Mouse (Mus musculus): Measurements from ENCODE around the gene Hikeshi. TPM values are rescaled to one million over a fixed set of nuclear protein-coding genes. Genes with fewer than 3 reads are reported as not detected.

The Hikeshi gene
- polyA plus RNA-seq, 1 experiment from 2014 or later: 121 TPM

- no peaks in the 10 kb centered on the region for H3K4me1 ChIP-seq (replicated peaks)
- H3K36me3 ChIP-seq: peaks cover 24% of the 10 kb centered on the region
- no peak overlapping the region for H3K27ac ChIP-seq (replicated peaks)
- no peak overlapping the region for H3K9ac ChIP-seq
- H3K4me2 ChIP-seq: no peak overlapping the region
- no peak for ATAC-seq (ENCODE audit: low FRiP score, low read depth)
- no peaks in the 10 kb centered on the region for H3K9me3 ChIP-seq
- H3K27me3 ChIP-seq: no peaks in the 10 kb centered on the region
- no peak overlapping the region for H3K4me3 ChIP-seq
Observed at GRCm38 (mm10) chr7:89963135-89963534, 22.1 kb upstream of the Hikeshi start.

GRCm38 (mm10) chr7:89957300-89957699 lies 16.3 kb upstream of the Hikeshi start:
- WGBS: 54% methylated on average over 5 of the region's 5 CpGs
- no peak overlapping the region for H3K9ac ChIP-seq
- peaks cover 22% of the 10 kb centered on the region for H3K36me3 ChIP-seq
- no peak overlapping the region for H3K4me3 ChIP-seq
- H3K4me1 ChIP-seq (replicated peaks): no peaks in the 10 kb centered on the region
- no peaks in the 10 kb centered on the region for H3K9me3 ChIP-seq
- no peak overlapping the region for H3K27ac ChIP-seq (replicated peaks)
- no peak for ATAC-seq (ENCODE audit: low FRiP score, low read depth)
- no peak overlapping the region for H3K4me2 ChIP-seq
- H3K27me3 ChIP-seq: no peaks in the 10 kb centered on the region

DNA sequence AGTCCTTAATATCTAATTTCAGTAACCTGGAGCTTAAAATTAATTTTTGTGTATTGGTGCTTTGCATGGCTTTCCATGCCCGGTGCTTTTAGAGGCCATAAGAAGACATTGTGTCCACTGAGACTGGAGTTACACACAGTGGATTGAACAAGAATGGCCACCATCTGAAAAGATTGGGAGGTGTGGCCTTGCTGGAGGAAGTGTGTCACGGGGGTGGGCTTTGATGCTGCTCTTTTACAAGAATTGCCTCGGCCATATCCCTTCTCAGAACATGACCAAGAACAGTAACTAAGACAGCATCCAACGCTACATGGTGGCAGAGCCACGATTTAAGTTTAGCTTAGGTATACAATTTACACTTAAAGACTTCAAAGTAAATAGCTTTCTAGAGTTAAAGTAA lies 13.3 kb upstream of the Hikeshi start:
- no peak for ATAC-seq (ENCODE audit: low FRiP score, low read depth)
- H3K9me3 ChIP-seq: no peaks in the 10 kb centered on the region
- no peaks in the 10 kb centered on the region for H3K27me3 ChIP-seq
- H3K4me3 ChIP-seq: no peak overlapping the region
- no peaks in the 10 kb centered on the region for H3K4me1 ChIP-seq (replicated peaks)
- no peak overlapping the region for H3K27ac ChIP-seq (replicated peaks)
- H3K9ac ChIP-seq: no peak overlapping the region
- H3K4me2 ChIP-seq: no peak overlapping the region
- 91% methylated on average over 5 of the region's 5 CpGs for WGBS
- H3K36me3 ChIP-seq: peaks cover 13% of the 10 kb centered on the region; the same call in 1 of the 2 replicates

DNA sequence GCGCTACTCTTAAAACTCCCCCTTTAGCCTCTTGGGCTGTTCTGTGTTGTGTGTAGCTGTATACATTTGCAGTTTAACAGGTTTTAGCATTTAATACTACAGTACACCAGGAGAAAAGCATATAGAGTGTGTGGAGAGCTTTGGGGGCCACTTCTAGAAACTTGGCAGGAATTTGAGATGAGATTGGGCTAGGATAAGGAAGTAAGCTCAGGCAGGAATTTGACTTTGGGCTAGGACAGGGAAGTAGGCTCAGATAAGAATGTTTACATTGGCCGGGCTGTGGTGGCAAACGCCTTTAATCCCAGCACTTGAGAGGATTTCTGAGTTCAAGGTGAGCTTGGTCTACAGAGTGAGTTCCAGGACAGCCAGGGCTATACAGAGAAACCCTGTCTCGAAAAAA lies 8.4 kb upstream of the Hikeshi start:
- H3K9me3 ChIP-seq: no peaks in the 10 kb centered on the region
- ATAC-seq (ENCODE audit: low FRiP score, low read depth): no peak
- no peak overlapping the region for H3K4me3 ChIP-seq
- no peak overlapping the region for H3K27ac ChIP-seq (replicated peaks)
- H3K9ac ChIP-seq: no peak overlapping the region
- no peaks in the 10 kb centered on the region for H3K27me3 ChIP-seq
- H3K4me2 ChIP-seq: no peak overlapping the region
- WGBS: 83% methylated on average over 4 of the region's 4 CpGs
- peaks cover 3% of the 10 kb centered on the region; the same call in 1 of the 2 replicates for H3K36me3 ChIP-seq
- H3K4me1 ChIP-seq (replicated peaks): no peaks in the 10 kb centered on the region

GRCm38 (mm10) chr7:89948026-89948425 lies 7.0 kb upstream of the Hikeshi start:
- Histone ChIP-seq H3K9ac (no peak overlapping the region), H3K9me3 (no peaks in the 10 kb centered on the region), H3K27ac (replicated peaks) (no peak overlapping the region), H3K4me2 (no peak overlapping the region), H3K4me1 (replicated peaks) (no peaks in the 10 kb centered on the region), H3K36me3 (no peaks in the 10 kb centered on the region), H3K4me3 (no peak overlapping the region), H3K27me3 (no peaks in the 10 kb centered on the region)
- ATAC-seq (ENCODE audit: low FRiP score, low read depth): no peak
- WGBS: 83% methylated on average over 7 of the region's 7 CpGs

- peak overlapping the region; percentile 62 for H3K9ac ChIP-seq
- H3K27ac ChIP-seq (replicated peaks): no peak overlapping the region
- peaks cover 9% of the 10 kb centered on the region for H3K4me1 ChIP-seq (replicated peaks)
- no peaks in the 10 kb centered on the region for H3K9me3 ChIP-seq
- H3K4me3 ChIP-seq: peak overlapping the region; percentile 65
- H3K4me2 ChIP-seq: peak overlapping the region; percentile 62
- H3K27me3 ChIP-seq: no peaks in the 10 kb centered on the region
- 38% methylated on average over 15 of the region's 15 CpGs for WGBS
- ATAC-seq (ENCODE audit: low FRiP score, low read depth): no peak
- 0 out of 2 replicates have a peak, but pooled peaks cover 1% of the 10 kb centered on the region for H3K36me3 ChIP-seq
Observed at GRCm38 (mm10) chr7:89939497-89940353, 1.3 kb downstream of the Hikeshi start.

DNA sequence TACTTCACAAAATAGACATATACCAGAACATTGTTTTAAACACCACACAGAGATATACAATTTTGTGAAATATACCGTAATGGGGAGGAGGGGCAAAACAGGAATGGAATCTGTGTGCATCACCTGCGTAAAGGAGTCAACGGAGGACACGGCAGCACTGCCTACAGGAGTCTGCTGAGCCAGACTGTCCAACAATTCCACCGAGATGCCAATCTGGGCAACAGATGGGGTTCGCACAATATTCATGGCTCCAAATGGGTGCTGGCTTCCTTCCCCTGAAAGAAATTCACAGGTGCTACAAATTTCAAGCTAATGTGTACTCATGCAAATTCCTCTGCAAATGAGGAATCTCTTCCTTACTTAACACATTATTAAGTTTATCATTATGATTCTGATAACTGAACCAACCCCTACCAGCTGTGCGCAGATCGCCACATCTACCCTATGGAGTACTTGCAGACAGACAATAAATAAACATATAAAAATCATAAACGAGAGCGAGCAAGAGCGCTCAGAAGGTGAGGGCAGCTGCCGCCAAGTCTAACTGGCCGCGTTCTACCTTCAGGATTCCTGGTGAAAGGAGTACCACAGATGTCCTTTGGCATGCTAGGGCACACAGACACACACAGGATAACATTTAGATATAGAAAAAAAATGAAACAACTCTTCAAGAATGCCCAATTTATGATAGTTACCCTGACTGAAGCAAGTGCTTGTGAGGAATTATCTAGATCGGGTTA lies 17.4 kb downstream of the Hikeshi start:
- Histone ChIP-seq H3K27ac (replicated peaks) (no peak overlapping the region), H3K9me3 (no peaks in the 10 kb centered on the region), H3K4me1 (replicated peaks) (no peaks in the 10 kb centered on the region), H3K36me3 (peaks cover 27% of the 10 kb centered on the region), H3K4me2 (no peak overlapping the region), H3K4me3 (no peak overlapping the region), H3K27me3 (no peaks in the 10 kb centered on the region), H3K9ac (no peak overlapping the region)
- WGBS: 95% methylated on average over 15 of the region's 15 CpGs
- no peak for ATAC-seq (ENCODE audit: low FRiP score, low read depth)

DNA sequence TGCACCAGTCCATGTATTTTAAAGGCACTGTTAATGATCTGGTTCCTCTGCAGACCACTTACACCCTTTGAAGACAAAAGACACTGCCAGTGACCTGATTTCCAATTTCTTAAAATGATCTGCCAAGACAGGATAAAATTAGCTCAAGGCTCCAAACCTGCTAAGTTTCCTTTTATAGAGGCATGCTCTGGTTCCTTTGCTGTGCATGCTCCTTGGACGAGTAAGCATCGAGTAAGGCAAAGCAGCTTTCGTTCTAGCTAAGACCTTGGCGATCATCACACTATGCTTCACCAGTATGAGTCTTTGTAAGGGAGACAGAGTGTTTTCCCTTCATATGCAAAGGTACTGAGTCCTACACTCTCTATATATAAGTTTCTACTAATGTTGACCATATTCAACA lies 23.2 kb downstream of the Hikeshi start:
- Histone ChIP-seq H3K36me3 (peaks cover 31% of the 10 kb centered on the region), H3K9ac (no peak overlapping the region), H3K27me3 (no peaks in the 10 kb centered on the region), H3K4me3 (no peak overlapping the region), H3K4me2 (no peak overlapping the region), H3K27ac (replicated peaks) (no peak overlapping the region), H3K4me1 (replicated peaks) (no peaks in the 10 kb centered on the region), H3K9me3 (no peaks in the 10 kb centered on the region)
- 91% methylated on average over 4 of the region's 4 CpGs for WGBS
- ATAC-seq (ENCODE audit: low FRiP score, low read depth): no peak

DNA sequence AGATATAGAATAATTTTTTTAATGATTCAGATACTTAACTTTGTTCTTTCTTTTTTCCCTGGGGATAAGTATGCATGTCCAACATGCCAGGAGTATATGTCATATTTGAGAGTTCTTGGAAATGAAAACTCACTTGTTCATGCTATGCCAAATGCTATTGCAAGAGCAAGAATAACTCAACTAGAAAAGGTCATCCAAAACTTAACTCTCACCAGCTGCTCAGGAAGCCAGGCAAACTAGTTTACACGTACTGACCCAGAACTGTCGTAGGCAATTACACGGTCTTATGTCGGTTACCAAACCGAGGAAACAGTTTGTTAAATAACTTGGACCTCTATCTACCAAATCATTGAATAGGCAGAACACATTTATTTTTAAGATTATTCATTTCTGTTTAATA lies 24.3 kb downstream of the Hikeshi start:
- Histone ChIP-seq H3K9me3 (no peaks in the 10 kb centered on the region), H3K9ac (no peak overlapping the region), H3K4me2 (no peak overlapping the region), H3K4me3 (no peak overlapping the region), H3K36me3 (peaks cover 31% of the 10 kb centered on the region), H3K27me3 (no peaks in the 10 kb centered on the region), H3K27ac (replicated peaks) (no peak overlapping the region), H3K4me1 (replicated peaks) (no peaks in the 10 kb centered on the region)
- WGBS: 95% methylated on average over 5 of the region's 5 CpGs
- no peak for ATAC-seq (ENCODE audit: low FRiP score, low read depth)

DNA sequence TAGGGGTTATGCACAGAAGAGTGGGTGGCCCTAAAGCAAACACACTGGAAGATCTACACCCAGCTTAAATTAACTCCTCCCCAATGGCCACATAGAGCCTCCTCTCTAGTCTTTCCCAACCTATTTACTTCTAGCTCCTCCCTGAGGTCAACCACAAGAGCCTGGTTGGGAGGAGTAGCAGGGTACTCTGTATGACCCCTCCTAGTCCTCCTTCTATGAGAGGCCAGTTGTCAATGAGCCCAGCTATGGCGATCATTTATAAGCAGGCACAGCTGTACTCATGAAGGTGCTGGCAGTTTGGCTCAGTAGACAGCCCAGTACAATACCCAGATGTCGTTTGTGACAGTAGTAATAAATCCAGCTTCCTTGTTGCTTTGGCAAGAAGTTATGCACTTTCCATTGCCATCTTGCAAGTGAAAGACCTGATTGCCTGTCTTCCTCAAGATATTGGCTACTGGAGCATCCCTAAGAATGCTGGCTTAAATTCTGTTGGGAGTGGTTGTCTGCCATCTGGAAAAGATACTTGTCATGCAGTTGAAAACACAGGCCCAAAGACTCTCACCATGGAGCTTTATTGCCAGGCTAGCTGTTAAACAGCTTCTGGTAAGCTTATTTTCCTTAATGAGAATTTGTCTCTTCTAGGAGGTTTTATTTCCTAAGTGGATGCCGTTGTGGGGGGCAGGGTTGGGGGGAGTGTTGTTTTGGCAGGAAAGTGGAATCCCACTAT lies 27.4 kb downstream of the Hikeshi start:
- H3K4me1 ChIP-seq (replicated peaks): no peaks in the 10 kb centered on the region
- H3K9me3 ChIP-seq: no peaks in the 10 kb centered on the region
- ATAC-seq (ENCODE audit: low FRiP score, low read depth): peak; percentile 38; the same call in 1 of the 2 replicates
- WGBS: 84% methylated on average over 3 of the region's 3 CpGs
- H3K27me3 ChIP-seq: no peaks in the 10 kb centered on the region
- H3K36me3 ChIP-seq: peaks cover 19% of the 10 kb centered on the region
- H3K27ac ChIP-seq (replicated peaks): no peak overlapping the region
- no peak overlapping the region for H3K4me3 ChIP-seq
- H3K9ac ChIP-seq: no peak overlapping the region
- H3K4me2 ChIP-seq: no peak overlapping the region

GRCm38 (mm10) chr7:89912356-89912755 lies 28.6 kb downstream of the Hikeshi start:
- H3K9me3 ChIP-seq: no peaks in the 10 kb centered on the region
- H3K4me3 ChIP-seq: no peak overlapping the region
- 95% methylated on average over 3 of the region's 3 CpGs for WGBS
- H3K27ac ChIP-seq (replicated peaks): no peak overlapping the region
- H3K4me2 ChIP-seq: no peak overlapping the region
- H3K4me1 ChIP-seq (replicated peaks): no peaks in the 10 kb centered on the region
- ATAC-seq (ENCODE audit: low FRiP score, low read depth): no peak
- peaks cover 13% of the 10 kb centered on the region for H3K36me3 ChIP-seq
- H3K27me3 ChIP-seq: no peaks in the 10 kb centered on the region
- H3K9ac ChIP-seq: no peak overlapping the region

DNA sequence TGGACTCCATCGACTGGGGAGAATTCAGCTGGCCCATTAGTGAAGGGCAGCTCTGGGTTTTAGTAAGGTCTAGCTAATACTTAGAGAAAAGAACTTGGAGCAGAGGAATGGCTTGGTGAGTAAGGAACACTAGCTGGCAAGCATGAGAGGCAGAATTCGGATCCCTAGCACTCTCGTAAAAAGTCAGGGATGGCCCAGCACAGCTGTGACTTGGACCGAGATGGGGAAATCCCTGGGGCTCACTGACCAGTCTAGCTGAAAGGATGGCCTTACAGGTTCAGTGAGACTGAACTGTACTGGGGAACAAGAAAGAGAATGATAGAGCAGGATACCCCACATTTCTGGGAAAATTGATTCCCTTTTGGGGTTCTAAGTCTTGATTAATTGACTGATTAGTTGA lies 31.3 kb downstream of the Hikeshi start:
- no peaks in the 10 kb centered on the region for H3K9me3 ChIP-seq
- 0 out of 2 replicates have a peak, but pooled peaks cover 2% of the 10 kb centered on the region for H3K36me3 ChIP-seq
- H3K4me2 ChIP-seq: no peak overlapping the region
- no peaks in the 10 kb centered on the region for H3K4me1 ChIP-seq (replicated peaks)
- WGBS: 76% methylated on average over 4 of the region's 4 CpGs
- ATAC-seq (ENCODE audit: low FRiP score, low read depth): no peak
- H3K27ac ChIP-seq (replicated peaks): no peak overlapping the region
- no peaks in the 10 kb centered on the region for H3K27me3 ChIP-seq
- H3K9ac ChIP-seq: no peak overlapping the region
- no peak overlapping the region for H3K4me3 ChIP-seq
